Mouse (Mus musculus) embryonic fibroblast, embryonic 13.5 days (primary cell): ENCODE results near the gene Tmem206.

Experiments used
- CTCF ChIP-seq: IDR thresholded peaks from 2 replicates; pipeline ENCODE4 v1.5.1; 2011; ENCODE audit warnings: mild to moderate bottlenecking, control low read depth, low read length, moderate library complexity, borderline replicate concordance; ENCODE audit not compliant: insufficient read depth
- POLR2A ChIP-seq: IDR thresholded peaks from 2 replicates; pipeline ENCODE4 v1.6.1; 2011; ENCODE audit warnings: low read depth, mild to moderate bottlenecking, control low read depth, low read length, moderate library complexity

- TF ChIP-seq POLR2A (no peak), CTCF (no peak)
These were observed 49.5 kb upstream of the Tmem206 start for GRCm38 (mm10) chr1:191276181-191276580.
